Mouse (Mus musculus) kidney, postnatal 25 days (tissue): ENCODE results near the gene Cebpe.

Source experiments
- DNase-seq, 2 experiments: peaks; one replicate each; pipeline ENCODE4 v3.0.0; 2021; ENCODE audit warnings: mixed read lengths in 2 of 2

Cebpe gene

DNA sequence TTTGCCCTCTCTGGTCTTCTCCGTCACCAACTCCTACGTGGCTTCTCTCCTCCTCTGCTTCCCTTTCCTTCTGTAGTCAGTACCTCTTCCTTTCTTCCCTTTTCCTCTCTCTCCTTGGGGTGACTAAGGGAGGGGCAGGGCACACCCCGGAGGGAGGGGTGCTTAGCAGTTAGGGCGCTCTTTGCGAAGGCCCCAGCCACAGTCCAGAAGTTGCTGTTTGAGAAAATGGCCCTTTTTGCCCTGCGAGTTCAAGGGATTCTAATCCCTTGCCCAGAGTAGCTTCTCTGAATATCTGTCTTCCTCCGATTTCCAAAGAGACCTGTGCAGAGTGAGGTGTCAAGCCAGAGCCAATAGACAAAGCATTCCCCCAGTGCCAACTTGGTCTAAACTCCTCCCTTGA, at the start of gene Cebpe:
Gene Cebpe (minus strand): TSS at position 101 of the 400 bp plus-strand sequence.
- DNase-seq, result no peak

DNA sequence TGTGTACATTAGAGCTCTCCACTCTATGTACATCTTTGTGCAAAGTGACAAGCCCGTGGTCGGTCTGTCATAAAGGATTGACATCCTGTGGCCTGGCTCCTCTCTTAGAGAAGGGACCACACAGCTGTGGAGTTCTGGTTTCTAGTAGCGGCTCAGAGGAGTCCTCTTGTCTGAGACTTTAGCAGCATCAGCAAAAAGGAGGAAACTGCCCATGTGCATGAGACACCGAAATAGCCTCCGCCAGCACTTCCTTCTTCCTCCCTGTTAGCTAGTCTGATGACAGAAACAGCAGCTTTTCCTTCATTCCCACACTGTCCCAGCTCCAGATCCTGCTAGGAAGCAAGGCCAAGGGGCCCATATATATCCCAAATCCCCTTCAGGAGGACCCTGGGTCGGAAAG, 44.4 kb upstream of the Cebpe start:
- peak in 1 of 2 experiments; percentile 63 for DNase-seq

DNA sequence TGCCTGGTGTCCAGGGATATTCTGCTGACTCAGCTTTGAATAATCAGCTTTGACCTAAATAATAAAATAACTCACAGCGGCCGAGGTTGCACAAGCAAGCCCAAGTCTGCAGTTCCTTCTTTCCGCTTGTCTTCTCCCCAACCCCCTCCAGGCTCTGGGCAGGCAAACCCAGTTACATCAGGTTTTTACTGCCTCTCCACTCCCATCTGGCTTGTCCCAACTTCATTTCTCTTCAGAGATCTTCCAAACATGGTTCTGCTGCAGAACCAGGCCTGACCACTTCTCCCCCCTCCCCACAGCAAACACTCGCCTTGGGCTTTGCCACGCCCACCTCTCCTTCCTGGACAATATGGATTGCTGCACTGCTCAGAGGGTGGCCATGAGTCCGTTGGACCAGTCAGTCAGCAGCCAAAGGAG, 42.6 kb upstream of the Cebpe start:
- DNase-seq, result peak; percentile 51 to 80

DNA sequence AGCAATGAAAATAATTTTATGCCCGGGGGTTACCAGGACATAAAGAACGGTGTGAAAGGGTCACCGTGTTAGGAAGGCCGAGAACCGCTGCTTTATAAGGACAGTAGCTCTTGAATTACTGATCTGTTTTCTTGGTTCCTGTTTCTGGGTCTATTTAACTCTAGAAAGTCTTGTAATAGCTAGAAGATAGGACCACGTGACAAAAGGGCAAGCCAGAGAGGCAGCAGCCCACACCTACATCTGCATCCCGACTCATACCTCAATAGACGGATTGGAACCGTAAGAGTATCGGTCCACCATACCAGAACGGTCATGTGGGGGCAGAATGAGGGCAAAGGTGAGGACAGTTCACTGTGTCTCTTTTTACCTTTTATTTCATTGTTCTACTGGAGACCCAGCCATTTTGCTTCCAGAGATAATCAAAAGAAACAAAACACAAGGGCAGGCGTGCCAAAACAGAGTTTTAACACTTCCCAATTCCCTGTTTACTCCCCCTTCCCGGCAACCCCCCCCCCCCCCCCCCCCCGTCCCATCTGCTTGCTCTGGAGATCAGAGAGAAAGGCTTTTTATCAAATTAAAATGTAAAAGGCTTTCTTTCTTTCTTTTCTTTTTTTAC, 42.1 kb upstream of the Cebpe start:
- no peak for DNase-seq

DNA sequence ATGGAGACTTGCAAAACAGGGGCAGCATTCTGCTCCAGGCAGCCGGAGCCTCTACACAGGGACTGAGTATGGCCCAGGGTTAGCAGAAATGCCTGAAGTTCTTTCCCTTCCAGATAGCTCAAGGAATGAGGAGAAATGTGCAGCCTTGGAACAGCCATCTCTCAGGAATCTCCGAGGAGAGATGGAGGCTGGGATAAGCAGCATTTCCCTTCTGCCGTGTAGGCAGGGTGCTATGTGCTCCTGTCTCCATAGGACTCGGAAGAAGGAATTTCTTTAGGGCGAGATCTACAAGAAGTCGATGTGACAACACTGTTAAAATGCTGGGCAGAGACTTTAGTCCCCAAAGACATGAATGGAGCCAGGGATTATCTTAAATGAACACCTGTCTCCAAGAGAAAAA, 41.0 kb upstream of the Cebpe start:
- no peak for DNase-seq

DNA sequence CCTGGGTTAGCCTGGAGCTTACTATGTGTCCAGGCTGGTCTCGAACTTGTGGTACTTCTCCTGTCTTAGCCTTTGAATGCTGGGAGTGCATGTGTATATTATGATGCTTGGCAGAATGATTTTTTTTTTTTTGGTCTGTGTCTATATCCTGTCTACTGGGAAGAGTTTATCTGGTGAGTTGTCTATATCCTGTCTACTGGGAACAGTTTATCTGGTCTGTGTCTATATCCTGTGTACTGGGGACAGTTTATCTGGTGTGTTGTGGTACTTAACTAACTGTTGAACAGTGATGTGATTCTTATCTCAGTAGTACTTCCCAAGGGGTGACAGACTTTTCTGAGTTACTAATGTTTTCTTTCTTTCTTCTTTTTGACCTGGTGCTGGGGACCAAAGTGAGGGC, 39.8 kb upstream of the Cebpe start:
- DNase-seq, result no peak

DNA sequence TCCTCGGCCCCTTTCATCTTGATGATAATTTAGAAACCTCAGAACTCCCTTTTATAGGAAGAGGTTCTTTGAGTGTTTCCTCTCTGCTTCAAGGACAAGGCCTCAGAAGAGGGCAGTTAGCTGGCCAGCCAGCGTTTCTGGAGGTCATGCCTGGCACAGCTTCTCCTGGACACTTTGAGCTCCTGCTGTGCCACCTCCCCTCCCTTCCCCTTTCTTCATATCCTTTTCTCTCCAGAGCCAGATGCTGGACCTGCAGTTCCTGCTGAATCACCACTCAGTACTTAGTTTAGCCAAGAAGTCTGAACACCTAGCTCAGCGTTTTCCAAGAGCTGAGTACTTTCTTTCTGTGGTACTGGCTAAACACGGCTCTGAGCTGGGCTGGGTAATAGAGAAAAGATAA, 37.3 kb upstream of the Cebpe start:
- peak; percentile 29 to 78 for DNase-seq

DNA sequence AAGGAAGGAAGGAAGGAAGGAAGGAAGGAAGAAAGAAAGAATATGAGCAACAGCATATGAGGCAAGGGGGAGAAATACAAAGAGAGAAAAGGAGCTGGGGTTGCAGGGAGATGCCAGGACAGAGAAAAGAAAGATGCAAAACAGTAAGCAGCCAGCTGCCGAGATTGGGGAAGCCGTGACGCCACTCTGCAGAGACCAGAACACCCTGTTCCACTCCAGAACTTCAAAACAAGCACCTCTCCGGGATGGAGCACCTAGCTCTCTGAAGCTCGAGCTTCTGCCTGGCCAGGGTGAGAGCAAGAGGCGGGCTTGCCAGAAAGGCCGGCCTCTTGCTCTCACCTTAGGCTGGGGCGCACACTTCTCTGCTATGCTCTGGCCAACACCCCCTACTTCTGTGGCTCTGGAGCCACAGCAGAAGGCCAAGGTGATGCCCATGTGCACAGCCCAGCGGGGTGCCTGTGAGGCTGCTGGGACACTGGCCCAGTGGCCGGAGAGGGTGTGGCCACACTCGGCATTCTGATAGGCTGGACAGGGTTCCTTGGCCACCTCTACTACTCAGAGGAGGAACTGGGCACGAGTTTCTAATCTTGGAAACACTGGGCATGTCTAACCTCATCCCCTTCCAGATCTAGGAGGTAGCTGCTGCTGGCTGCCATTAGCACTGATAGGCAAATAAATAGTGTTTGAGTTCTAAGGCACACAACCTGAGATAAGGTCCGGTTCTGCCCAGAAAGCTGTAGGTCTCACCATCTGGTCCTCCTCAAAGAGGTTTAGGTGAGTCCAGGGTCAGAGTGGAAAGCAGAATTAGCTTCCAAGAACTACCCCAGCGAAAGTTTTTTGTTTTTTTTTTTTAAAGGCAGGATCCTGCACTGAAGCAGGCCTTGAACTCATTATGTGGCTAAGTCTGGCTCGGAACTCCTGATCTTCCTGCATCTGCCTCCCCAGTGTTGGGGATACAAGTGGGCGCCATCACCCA, 36.3 kb upstream of the Cebpe start:
- DNase-seq, result peak in 1 of 2 experiments; percentile 73

DNA sequence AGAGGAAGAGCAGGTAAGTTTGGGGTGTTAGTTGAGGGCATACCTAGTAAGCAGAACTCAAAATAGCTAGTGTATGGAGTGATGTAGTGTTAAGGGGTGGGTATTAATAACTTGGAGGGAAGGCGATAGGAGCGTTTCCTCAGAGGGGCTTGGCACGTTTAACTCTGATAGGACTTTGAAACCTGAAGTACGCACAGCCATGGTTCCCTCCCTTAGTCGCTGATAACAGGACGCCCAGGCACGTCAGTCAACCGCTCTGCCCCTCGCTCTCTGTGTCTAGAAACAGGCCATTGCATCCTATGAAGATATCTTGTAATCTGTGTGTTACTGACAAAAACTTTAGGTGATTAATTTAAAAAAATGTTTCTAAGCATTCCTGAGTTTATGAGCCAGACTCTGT, 34.1 kb upstream of the Cebpe start:
- DNase-seq, result no peak

DNA sequence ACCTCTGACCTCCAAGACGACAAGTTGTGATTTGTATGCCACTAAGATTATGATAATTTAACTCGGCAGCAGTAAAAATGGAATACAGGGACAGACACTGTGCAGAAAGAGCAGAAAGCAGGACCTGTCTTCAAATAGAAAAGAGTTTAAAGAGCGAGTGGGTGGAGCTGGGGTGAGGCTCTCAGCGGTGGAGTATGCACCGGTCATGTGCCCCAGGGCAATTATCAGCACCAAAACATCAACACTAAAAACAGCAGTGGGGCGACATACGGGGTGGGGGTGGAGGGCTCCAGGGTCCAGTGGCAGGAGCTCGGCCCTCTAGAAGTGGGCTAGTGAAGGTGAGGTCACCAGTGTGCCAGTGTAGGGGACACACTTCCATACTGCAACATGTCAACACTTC, 32.5 kb upstream of the Cebpe start:
- DNase-seq, result peak; percentile 43 to 62

DNA sequence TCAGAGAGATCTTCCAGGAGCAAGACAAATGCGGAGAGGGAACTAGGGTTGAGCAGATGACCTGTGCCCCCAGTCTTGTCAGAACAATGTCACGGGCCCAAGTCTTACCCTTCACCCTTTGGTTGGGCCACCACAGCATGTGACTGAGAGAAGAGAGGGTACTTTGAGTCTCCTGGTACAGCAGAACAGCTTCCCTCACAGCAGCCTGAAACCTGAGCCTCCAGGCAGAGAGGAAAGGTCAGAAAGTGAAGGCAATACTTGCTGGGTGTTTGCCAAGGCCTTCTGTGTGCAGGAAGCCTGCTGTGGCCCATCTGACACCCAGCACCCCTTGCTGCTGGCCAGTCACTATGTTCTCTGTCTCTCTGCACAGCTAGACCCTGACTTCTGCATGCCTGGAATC, 30.4 kb upstream of the Cebpe start:
- DNase-seq, result peak; percentile 84 to 90

DNA sequence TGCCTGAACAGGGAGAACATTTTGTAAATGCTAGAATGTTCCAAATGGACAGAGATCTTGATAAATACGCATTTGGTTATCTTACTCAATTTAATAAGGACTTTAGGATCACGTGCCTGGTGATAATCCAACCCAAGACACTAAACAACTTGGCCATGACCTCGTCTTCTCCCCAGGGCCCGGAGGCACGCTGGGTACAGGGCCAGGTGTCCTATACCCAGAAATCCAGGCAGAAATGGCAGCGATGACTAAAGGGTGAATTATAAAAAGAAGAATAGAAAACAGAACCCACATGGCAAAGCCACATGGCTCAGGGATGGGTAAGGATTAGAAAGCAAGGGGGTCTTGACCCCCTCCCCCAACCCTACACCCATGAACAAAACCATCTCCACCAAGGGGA, 29.7 kb upstream of the Cebpe start:
- DNase-seq, result no peak

DNA sequence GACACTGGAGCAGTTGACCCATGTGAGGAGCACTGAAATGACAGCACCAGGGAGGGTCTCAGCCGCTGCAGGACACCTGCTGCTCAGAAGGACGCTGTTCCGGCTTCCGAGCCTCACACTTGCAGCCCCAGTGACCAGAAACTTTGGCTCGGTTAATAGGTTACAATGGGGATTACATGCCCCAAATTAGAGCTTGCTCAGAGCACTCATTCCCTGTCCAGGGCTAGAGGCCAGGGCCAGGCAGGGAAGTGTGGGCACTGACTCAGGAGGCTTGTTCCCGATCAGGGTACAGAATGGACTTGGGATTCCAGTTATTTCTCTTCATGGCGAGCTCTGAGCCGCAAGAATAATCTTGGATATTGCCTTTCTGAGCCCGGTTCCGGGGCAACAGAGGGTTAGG, 25.7 kb upstream of the Cebpe start:
- DNase-seq, result peak in 1 of 2 experiments; percentile 51

DNA sequence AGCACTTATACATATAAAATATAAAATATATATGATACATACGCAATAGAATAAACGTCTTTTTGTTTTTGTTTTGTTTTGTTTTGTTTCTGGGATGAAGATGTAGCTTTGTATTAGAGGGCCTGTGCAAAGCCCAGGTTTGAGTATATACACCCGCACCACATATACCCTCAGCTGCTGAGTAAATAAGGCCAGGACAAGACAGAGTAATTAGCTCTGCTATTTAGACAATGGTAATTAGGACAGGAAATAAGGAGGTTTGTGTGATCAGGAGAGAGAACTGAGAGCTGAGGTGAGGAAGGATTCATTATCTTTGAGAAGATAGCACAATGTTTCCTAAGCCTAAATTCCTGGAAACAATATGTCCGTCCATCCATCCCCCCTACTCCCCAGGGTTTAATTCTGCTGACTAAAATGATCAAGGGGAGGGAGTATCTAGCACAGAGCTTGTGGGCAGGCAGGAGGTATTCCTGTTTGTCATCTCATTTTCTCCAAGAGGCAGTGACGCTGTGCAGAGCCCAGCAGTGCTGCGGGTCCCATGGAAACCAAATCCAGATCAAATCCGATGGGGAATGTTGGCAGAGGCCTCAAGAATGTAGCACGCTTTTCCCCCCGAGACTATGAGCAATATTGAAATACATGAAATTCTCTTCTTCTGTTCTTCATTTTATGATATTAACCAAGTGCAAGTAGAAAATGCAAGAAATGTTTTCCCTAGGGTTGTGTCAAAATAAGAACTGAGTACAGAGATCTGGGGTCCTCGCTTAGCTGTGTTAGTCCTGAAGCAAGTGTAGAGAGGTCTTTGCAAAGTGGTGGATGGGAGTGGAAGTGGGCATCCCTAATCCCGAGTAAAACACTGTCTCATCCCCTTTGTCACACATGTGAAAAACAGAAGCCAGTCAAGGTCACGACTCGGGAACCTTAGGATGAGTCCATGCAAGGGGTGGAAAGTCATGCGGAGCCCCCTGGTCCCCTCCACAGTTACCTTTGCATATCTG, 24.9 kb upstream of the Cebpe start:
- DNase-seq, result no peak

DNA sequence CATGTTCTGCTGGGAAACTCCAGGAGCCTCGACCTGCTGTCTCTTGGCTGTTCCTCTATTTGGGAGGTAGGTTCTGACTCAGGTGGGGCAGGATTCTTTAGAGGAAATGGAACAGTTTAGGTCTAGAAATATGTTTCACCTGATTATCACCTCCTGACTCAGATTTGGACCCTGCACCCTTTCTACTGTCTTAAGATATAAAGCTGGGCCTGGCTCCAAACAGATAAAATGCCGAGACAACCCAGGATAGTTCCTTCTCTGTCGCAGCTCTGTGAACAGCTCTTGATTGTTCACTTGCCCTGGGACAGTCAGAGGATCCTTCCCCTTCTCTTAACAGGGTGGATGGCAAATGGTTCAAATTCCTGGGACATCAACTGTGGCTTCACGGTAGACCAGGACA, 23.2 kb upstream of the Cebpe start:
- no peak for DNase-seq

DNA sequence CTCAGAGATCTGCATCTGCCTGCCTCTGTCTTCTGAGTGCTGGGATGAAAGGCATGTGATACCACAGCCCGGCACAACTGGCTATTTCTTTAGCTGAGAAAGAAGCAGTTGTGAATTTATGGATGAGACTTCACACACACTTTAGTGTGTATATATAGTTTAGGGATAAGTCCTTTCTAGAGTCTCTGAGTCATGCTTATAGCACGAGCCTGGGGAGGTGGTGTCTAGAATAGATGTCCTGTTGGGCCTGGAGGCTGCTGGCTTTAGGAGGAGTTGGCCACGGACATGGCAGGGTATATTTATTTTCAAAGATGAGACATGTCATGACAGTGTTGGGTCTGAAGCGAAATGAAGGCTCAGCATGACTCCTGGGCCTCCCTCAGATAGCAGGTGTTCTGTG, 22.0 kb upstream of the Cebpe start:
- DNase-seq, result no peak

DNA sequence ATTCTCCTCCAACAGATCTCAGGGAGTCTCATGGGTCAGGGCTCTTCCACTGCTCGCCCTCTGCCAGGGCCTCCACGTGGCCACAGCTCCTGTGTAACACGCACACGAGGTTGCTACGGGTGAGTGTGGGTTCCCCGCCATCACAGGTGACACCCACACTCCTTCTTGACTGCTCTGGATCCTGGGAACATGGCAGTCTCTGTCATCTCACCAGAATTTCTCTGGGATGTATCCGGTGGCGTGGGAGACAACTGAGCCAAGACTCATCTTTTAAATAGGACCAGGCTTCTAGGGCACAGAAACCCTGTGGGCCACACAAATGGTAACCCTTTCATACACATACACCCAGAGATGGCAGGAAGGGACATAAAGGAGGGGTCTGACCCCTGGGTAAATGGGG, 20.2 kb upstream of the Cebpe start:
- no peak for DNase-seq

DNA sequence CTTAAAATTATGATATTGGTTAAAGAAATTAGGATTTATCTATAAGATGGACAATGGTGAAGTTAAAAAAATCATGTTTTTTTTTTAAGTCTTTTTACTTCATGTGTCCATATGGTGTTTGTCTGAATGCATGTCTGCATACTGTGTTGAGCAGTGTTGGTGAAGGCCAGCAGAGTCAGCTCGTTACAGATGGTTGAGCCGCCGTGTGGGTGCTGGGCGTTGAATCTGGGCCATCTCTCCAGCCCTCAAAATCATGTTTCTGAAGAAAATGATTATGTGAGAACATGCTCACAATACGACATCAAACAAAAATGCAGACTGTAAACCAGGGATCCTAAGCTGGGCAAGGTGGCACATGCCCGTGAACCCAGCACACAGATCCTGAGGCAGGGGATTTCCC, 18.3 kb upstream of the Cebpe start:
- no peak for DNase-seq

DNA sequence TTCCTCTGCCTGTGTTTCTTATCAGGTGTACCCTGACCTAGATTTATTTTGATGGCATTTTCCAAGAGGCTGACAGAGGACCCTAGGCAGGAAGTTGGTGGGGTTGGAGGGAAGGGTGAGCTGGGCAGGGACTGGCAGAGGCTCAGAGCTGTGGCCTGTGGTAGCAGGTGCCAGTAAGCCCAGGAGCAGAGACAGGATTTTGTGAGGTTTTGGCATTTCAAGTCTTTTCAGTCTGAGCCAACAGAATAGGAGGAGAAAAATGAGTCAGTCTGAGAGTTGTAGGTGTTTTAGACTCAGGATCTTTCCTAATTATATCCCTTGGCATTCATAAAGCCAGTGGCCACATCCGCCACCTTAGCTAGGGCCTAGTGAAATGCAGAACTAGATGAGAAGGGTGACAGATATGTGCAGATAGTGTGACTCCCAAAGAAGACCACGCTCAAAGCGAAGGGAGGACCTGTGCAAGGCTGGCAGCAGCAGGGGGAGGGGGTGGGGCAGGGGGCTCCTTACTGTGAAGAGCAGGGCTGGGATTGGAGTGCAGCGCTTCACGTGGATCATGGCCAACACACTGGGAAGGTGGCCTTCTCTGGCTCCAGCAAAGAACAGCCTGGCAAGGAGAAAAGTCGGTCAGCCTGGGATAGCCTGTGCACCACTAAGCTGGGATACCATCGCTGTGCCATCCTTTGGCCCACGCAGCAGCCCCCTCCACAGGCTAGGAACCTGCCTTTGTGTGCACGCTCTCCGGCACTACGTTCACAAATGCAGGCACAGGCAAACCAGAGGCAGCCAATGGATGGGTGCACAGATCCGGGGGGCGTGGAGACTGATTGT, 17.1 kb upstream of the Cebpe start:
- DNase-seq, result no peak

DNA sequence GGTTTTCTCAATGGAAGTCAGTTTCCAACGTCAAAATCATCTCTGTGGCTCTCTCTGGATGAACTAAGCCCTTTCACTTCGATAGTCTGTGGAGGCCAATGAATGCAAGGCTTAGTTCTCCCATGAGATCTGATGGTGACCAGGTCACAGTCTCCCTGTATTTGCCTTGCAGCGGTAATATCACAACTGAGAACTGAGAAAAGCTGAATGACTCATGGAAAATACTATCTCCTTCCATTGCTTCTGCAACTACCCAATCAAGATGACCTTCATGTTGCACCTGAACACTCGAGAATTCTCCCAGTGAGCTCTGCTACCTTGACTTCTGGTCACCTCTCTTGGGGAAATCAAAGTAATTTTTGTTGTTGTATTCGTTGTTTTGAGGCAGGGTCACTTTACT, 15.6 kb upstream of the Cebpe start:
- DNase-seq, result no peak

DNA sequence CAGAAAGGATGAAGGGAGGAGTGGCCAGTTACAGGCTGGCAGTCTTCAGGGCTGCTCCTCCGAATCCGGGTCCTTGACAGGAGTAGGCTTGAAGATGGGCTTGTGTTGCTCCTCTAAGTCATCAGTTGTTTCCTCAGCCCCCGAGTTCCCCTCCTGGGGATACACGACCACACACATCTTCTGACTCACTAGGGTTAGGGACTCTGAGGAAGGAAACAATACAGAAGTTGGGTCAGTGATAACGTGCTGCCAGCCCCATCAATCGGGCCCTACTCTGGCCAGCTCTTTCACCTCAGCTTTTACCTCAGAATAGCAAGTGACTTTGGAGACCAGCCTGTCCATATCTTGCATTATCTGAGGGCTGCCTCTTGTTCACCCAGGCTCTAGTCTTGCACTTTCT, 12.1 kb upstream of the Cebpe start:
- no peak for DNase-seq

DNA sequence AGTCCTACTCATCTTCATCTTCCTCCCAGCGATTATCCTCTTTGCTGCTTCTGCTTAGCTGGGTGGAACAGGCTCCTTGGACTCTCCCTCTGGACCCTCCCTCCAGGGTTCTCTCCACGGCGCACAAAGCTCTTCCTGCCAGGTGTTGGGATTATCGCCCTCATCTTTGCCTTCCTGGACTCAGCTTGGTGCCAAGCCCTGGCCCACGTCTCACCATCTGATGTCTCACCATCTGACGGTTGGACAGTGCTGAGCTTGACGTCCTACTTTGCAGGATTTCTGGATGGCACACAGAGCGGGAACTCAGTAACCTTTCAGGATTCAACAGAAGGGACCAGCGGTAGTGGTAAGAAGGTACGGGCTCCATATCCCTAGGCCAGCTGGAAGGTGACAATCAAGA, 9.7 kb upstream of the Cebpe start:
- DNase-seq, result no peak
